Mouse (Mus musculus): ENCODE results near the gene Ndufb11. TPM values are rescaled to one million over a fixed set of nuclear protein-coding genes. Genes with fewer than 3 reads are reported as not detected.

Gene Ndufb11
- polyA plus RNA-seq, 1 experiment from 2014 or later: 200 TPM

Other genes starting within 250 kb of the Ndufb11 start
- gene Jade3, start 191.9 kb downstream of the Ndufb11 start, polyA plus RNA-seq (2014; fragmentation: Nextera tagmentation; extraction: Ambion mirVana): 12.4 TPM in 2 replicates
- 0.18 TPM in 1 of 2 replicates, not detected in the other for gene Rgn, start 67.8 kb downstream of the Ndufb11 start, polyA plus RNA-seq (2014; fragmentation: Nextera tagmentation; extraction: Ambion mirVana)
- 80.1 and 82.6 TPM in 2 replicates for gene Rbm10, start 116 bp downstream of the Ndufb11 start, polyA plus RNA-seq (2014; fragmentation: Nextera tagmentation; extraction: Ambion mirVana)
- 206 and 218 TPM in 2 replicates for gene Uba1, start 40.7 kb upstream of the Ndufb11 start, polyA plus RNA-seq (2014; fragmentation: Nextera tagmentation; extraction: Ambion mirVana)
- 97.3 and 106 TPM in 2 replicates for gene Cdk16, start 70.3 kb upstream of the Ndufb11 start, polyA plus RNA-seq (2014; fragmentation: Nextera tagmentation; extraction: Ambion mirVana)
- 49.6 and 51.0 TPM in 2 replicates for gene Usp11, start 86.3 kb upstream of the Ndufb11 start, polyA plus RNA-seq (2014; fragmentation: Nextera tagmentation; extraction: Ambion mirVana)
- gene Araf, start 180.2 kb upstream of the Ndufb11 start, polyA plus RNA-seq (2014; fragmentation: Nextera tagmentation; extraction: Ambion mirVana): 69.8 and 75.0 TPM in 2 replicates

All from limb, embryonic 11.5 days (tissue).